Mouse (Mus musculus) thymus, postnatal 4 days (tissue): ENCODE measurements at regions not wholly inside any gene's neighbourhood (a gene's known extent, or its start where the extent isn't known, plus 50 kb on each side); places are given as distances from the start of the nearest gene placed in this dataset.

Experiments used
- DNase-seq: peaks from one replicate; pipeline ENCODE4 v3.0.0; 2021

DNA sequence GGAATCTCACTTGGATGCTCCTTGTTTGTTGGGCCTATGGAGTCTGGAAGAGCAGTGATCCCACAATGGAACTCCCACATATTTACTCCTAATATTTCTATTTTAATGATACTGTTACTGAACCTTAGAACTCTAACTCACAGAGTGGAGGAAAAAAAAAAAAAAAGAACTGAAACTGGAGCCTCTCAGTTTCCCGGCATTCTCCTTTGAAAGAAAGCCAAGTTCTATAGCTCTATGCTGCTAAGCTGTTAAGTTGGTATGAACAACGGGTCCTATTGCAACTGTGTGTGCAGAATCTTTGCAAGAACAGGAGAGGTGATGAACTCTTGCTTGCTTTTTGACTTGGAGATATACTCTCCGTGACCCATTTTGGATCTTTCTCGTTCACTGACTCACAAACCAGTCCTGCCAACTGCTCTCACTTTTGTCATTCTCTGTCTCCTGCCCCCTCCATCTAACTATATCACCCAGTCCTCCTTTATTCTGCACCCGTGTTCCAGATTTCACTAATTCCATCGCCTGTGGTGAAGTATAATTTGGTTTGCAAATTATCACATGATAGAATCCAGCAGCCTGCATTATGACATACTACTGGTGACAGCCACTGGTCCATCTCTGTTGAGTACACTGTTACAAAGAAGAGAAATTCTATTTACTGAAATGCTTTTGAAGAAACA, 92.6 kb upstream of the Ctsc start:
- no peak for DNase-seq

GRCm38 (mm10) chr7:88187555-88187954, 90.3 kb upstream of the Ctsc start:
- DNase-seq: no peak

- DNase-seq: no peak
Measured at GRCm38 (mm10) chr7:88192771-88193170, 85.1 kb upstream of the Ctsc start.

GRCm38 (mm10) chr7:88199043-88199442, 78.8 kb upstream of the Ctsc start:
- DNase-seq: no peak

- no peak for DNase-seq
Measured at GRCm38 (mm10) chr7:88199929-88200538, 77.9 kb upstream of the Ctsc start.

DNA sequence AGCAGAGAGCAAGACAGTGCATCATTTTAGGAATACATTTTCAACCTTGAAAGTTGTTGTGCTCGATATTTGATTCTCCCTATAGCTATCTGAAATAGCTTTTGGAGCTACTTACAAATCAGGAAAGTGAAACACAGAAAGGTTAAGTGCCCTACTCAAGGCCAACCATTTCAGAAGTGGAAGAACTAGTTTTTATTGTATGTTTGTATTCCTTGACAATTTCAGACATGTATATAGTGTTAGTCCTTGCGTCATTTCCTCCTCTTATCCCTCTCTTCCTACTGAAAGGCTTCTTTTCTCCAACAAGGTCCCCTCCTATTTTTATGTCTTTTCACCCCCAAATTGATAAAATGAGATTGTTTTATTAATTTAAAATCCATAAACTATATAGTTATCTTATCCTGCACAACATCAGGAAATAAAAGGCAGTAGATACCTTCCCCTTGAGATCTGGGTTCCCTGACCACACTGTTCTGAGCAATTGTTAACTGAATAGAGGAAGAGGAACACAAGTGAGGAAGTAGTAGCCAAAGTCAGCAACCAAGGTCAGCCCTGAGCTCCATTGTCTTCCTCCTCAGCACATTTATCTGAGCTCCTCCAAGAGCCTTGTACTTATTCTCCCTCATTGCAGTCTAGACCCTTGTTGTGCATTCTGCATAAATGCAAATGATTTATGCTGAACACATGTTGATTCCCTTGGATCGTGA, 76.1 kb upstream of the Ctsc start:
- no peak for DNase-seq

DNA sequence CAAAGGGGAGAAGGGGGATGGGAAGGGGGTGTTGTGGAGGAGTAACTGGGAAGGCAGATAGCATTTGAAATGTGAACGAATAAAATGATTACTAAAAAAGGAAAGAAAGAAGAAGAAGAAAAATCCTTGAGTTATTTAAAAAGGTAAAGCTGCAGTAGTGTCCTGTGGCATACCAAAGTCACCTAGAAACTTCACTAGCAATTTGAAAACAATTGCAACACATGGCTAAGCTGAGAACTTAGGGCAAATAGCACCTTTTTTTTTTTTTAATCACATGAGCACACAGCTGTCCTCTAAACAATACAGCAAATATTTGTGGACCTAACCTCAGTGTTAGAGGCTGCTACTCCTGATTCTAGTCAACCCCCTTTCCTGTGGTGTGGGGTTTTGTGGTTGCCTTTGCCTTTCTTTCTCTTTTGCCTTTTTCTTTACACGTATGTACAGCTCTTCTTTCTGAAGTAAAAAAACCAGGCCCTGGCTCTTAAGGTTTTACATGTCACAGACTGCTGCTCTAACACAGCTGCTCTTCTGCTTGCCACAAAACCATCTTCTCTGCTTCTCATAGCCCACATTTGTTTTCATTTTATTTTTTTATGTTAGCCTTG, 71.6 kb upstream of the Ctsc start:
- DNase-seq: peak; percentile 8

GRCm38 (mm10) chr7:88206914-88207710, 70.8 kb upstream of the Ctsc start:
- DNase-seq: peak; percentile 20

DNA sequence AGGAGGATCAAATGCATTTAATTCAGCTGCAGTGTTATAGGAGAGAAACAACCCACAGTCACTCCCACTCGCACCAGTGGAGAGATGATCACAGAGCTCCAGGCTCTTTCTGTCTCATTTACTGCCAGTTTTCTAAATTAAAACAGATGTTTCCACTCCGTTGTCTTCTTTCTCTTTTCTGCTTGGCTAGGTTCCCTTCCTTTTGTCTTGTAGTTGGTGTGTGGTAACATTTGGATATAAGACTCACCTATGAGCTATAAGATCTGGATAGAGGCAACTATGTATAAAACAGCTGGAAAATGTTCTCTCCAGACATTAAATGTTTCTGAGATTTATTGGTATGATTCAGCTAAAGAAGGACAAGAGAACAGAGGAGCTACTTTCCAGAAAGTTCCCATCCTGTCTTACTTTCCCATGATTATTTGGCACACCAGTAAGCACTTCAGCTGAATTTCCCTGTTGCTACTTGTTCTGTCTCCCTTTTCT, 63.1 kb upstream of the Ctsc start:
- no peak for DNase-seq

- no peak for DNase-seq
Measured at GRCm38 (mm10) chr7:88215425-88215824, 62.5 kb upstream of the Ctsc start.

DNA sequence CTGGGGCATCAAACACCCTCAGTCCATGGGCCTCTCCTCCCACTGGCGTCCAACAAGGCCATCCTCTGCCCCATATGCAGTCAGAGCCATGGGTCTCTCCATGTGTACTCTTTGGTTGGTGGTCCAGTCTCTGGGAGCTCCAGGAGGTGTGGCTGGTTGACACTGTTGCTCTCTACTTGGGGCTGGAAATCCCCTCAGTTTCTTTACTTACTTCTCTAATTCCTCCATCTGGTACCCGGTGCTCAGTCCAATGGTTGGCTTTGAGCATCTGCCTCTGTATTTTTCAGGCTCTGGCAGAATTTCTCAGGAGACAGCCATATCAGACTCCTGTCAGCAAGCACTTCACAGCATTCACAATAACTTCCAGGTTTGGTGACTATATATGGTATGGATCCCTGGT, 55.7 kb upstream of the Ctsc start:
- DNase-seq: no peak

DNA sequence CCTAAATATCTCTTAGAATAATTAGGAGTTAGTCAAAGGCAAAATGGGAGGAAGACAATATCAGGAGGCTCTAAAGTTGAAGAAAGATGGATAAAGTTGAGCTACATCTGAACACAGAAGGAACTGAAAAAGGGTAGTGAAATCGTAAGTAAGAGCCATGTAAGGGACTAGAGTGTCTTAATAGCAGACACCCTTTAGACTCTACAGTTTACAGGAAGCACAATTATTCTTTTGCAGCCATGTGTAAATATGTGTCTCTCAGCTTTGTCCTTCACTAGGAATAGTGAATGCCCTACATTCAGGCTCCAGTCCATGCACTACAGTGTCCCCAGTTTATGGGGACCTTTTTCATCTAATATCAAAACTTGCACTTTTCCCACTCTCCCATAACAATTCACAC, 52.1 kb upstream of the Ctsc start:
- no peak for DNase-seq
